29 mouse cellular contexts compared by ENCODE assay signal in the genomic region with DNA sequence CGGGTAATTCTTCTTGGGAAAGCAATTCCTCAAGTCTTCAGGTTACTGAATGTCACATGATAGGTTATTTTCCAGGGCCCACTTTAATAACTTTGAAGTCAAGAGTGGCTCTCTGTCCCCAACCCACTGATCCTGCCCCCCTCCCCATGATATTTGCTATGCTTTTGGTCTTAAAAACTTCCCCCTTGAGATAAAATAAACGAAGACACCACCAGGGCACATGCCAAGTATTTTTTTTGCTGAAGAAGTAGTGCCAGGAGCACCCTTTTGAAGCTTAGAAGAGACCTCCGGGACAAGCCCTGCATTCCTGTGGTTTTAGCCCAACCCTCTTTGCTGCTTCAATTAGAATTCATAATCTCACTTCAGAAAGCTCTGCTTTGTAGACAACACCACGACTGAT.
A peak's percentile ranks its signal among the peaks of the same experiment; 100 is the strongest.
DNase-seq lines count a peak whose midpoint lies in the region; ATAC-seq and TF ChIP-seq lines count a peak whose summit lies in the region.
"Had no signal": no experiment of that assay in that cellular context is flagged by ENCODE, and none has a peak within 500 bp of the region (broad histone marks: within the 10 kb centered on the region; RNA-seq: fewer than 3 reads in every experiment).

No protein-coding gene starts in this region.

- H3K4me3 ChIP-seq in embryonic facial prominence, embryonic 11.5 days (ENCODE audit: low read depth, low read length), result no peak overlapping the region
- H3K4me3 ChIP-seq in embryonic facial prominence, embryonic 10.5 days, result no peak overlapping the region
- H3K4me3 ChIP-seq in C2C12 (ENCODE audit: insufficient read depth, poor library complexity, severe bottlenecking), result no peak overlapping the region
- H3K4me3 ChIP-seq in embryonic fibroblast, embryonic 13.5 days (ENCODE audit: insufficient read depth, low read length), result no peak overlapping the region
- no peak overlapping the region for H3K4me3 ChIP-seq in hindbrain, embryonic 14.5 days (replicated peaks; ENCODE audit: low read length)
- no peak overlapping the region for H3K4me3 ChIP-seq in stomach, postnatal 0 days (ENCODE audit: low read depth, low read length)
- H3K4me3 ChIP-seq: embryonic facial prominence, embryonic 12.5 days; forebrain, embryonic 12.5 days; hindbrain, embryonic 10.5 days; neural tube, embryonic 15.5 days had no signal

- no peaks in the 10 kb centered on the region for H3K79me3 ChIP-seq in C2C12 (ENCODE audit: low read depth)

- no peaks in the 10 kb centered on the region for H3K4me1 ChIP-seq in embryonic facial prominence, embryonic 11.5 days (ENCODE audit: control insufficient read depth, insufficient read depth, low read length)
- H3K4me1 ChIP-seq in embryonic facial prominence, embryonic 10.5 days, result no peaks in the 10 kb centered on the region
- peaks cover 12% of the 10 kb centered on the region for H3K4me1 ChIP-seq in embryonic fibroblast, embryonic 13.5 days (ENCODE audit: control insufficient read depth, insufficient read depth, low read length)
- no peaks in the 10 kb centered on the region for H3K4me1 ChIP-seq in hindbrain, embryonic 14.5 days (replicated peaks; ENCODE audit: control insufficient read depth, insufficient read depth, low read length)
- H3K4me1 ChIP-seq in stomach, postnatal 0 days (replicated peaks; ENCODE audit: control insufficient read depth, insufficient read depth), result no peaks in the 10 kb centered on the region
- H3K4me1 ChIP-seq: embryonic facial prominence, embryonic 12.5 days; forebrain, embryonic 12.5 days; hindbrain, embryonic 10.5 days; neural tube, embryonic 15.5 days had no signal

- no peaks in the 10 kb centered on the region for H3K36me3 ChIP-seq in embryonic facial prominence, embryonic 11.5 days (replicated peaks; ENCODE audit: control insufficient read depth, insufficient read depth, low read depth, low read length)
- no peaks in the 10 kb centered on the region for H3K36me3 ChIP-seq in embryonic facial prominence, embryonic 10.5 days (replicated peaks)
- no peaks in the 10 kb centered on the region for H3K36me3 ChIP-seq in C2C12 (ENCODE audit: control insufficient read depth, insufficient read depth)
- no peaks in the 10 kb centered on the region for H3K36me3 ChIP-seq in hindbrain, embryonic 14.5 days (replicated peaks; ENCODE audit: control insufficient read depth, insufficient read depth)
- no peaks in the 10 kb centered on the region for H3K36me3 ChIP-seq in stomach, postnatal 0 days (ENCODE audit: control insufficient read depth, insufficient read depth, low read length)
- H3K36me3 ChIP-seq: embryonic facial prominence, embryonic 12.5 days; forebrain, embryonic 12.5 days; G1E; hindbrain, embryonic 10.5 days; neural tube, embryonic 15.5 days had no signal

- DNase-seq in embryonic facial prominence, embryonic 11.5 days (ENCODE audit: low spot score), result peak; percentile 13
- no peak for DNase-seq in embryonic facial prominence, embryonic 10.5 days (ENCODE audit: low spot score)
- DNase-seq in lung, postnatal 14 days, result peak; percentile 19
- no peak for DNase-seq in hindbrain, embryonic 14.5 days (ENCODE audit: low spot score)
- no peak for DNase-seq in stomach, postnatal 0 days (ENCODE audit: low spot score)
- no peak for DNase-seq in cerebellum, adult 9-10 months
- DNase-seq: adrenal gland, postnatal 25 days; cerebellum, adult 18-20 months; cerebellum, postnatal 14 days; gastrocnemius, postnatal 10 days; heart, postnatal 14 days; kidney, adult 18-20 months; layer of hippocampus, postnatal 36 days; liver; midbrain, embryonic 14.5 days; right cerebral cortex, postnatal 25 days; thymus, adult 2 months; thymus, postnatal 36 days had no signal

- 51% methylated on average over 4 of the region's 4 CpGs for WGBS in embryonic facial prominence, embryonic 11.5 days
- WGBS in embryonic facial prominence, embryonic 10.5 days, result 54% methylated on average over 4 of the region's 4 CpGs
- WGBS in hindbrain, embryonic 14.5 days, result 72% methylated on average over 4 of the region's 4 CpGs
- 36% methylated on average over 4 of the region's 4 CpGs for WGBS in stomach, postnatal 0 days

- no peak for TF ChIP-seq CTCF in C2C12 (IDR thresholded peaks at IDR 0.05; ENCODE audit: control insufficient read depth, insufficient read depth, insufficient read length)
- no peak for TF ChIP-seq CTCF in embryonic fibroblast, embryonic 13.5 days (IDR thresholded peaks at IDR 0.05; ENCODE audit: borderline replicate concordance, insufficient read depth, low read length)
- no peak for TF ChIP-seq CTCF in stomach, postnatal 0 days (IDR thresholded peaks at IDR 0.05; ENCODE audit: low read depth)

- H3K9me3 ChIP-seq in embryonic facial prominence, embryonic 11.5 days (replicated peaks; ENCODE audit: control insufficient read depth, low read length), result no peaks in the 10 kb centered on the region
- no peaks in the 10 kb centered on the region for H3K9me3 ChIP-seq in embryonic facial prominence, embryonic 10.5 days
- H3K9me3 ChIP-seq in hindbrain, embryonic 14.5 days (ENCODE audit: control insufficient read depth, low read length), result no peaks in the 10 kb centered on the region
- H3K9me3 ChIP-seq in stomach, postnatal 0 days (ENCODE audit: control insufficient read depth, low read length), result no peaks in the 10 kb centered on the region
- H3K9me3 ChIP-seq: embryonic facial prominence, embryonic 12.5 days; forebrain, embryonic 12.5 days; G1E; hindbrain, embryonic 10.5 days; neural tube, embryonic 15.5 days had no signal

- H3ac ChIP-seq in C2C12 (ENCODE audit: control insufficient read depth, insufficient read length, low read depth), result no peak overlapping the region

- no peaks in the 10 kb centered on the region for H3K79me2 ChIP-seq in C2C12 (ENCODE audit: control insufficient read depth, insufficient read depth)

- no peak for TF ChIP-seq POLR2A in embryonic fibroblast, embryonic 13.5 days (IDR thresholded peaks at IDR 0.05; ENCODE audit: low read depth, low read length)

- no peak for ATAC-seq in embryonic facial prominence, embryonic 11.5 days (replicated peaks; ENCODE audit: insufficient number of reproducible peaks, low FRiP score, low TSS enrichment, low read depth)
- no peak for ATAC-seq in hindbrain, embryonic 14.5 days (ENCODE audit: low FRiP score)
- no peak for ATAC-seq in stomach, postnatal 0 days (ENCODE audit: low FRiP score, low TSS enrichment)
- ATAC-seq: hindbrain, embryonic 16.5 days had no signal

- no peaks in the 10 kb centered on the region for H3K27me3 ChIP-seq in embryonic facial prominence, embryonic 11.5 days (ENCODE audit: control insufficient read depth, insufficient read depth, low read length)
- H3K27me3 ChIP-seq in embryonic facial prominence, embryonic 10.5 days (replicated peaks; ENCODE audit: low read depth, poor library complexity, severe bottlenecking), result no peaks in the 10 kb centered on the region
- no peaks in the 10 kb centered on the region for H3K27me3 ChIP-seq in C2C12 (ENCODE audit: control insufficient read depth, insufficient read depth, insufficient read length)
- no peaks in the 10 kb centered on the region for H3K27me3 ChIP-seq in hindbrain, embryonic 14.5 days (ENCODE audit: control insufficient read depth, insufficient read depth, low read length)
- H3K27me3 ChIP-seq in stomach, postnatal 0 days (ENCODE audit: control insufficient read depth, insufficient read depth, low read length), result no peaks in the 10 kb centered on the region
- H3K27me3 ChIP-seq: embryonic facial prominence, embryonic 12.5 days; forebrain, embryonic 12.5 days; neural tube, embryonic 15.5 days had no signal

- no peak overlapping the region for H3K9ac ChIP-seq in embryonic facial prominence, embryonic 11.5 days (replicated peaks; ENCODE audit: low read length)
- no peak overlapping the region for H3K9ac ChIP-seq in hindbrain, embryonic 14.5 days
- no peak overlapping the region for H3K9ac ChIP-seq in stomach, postnatal 0 days (ENCODE audit: low read length)
- H3K9ac ChIP-seq: embryonic facial prominence, embryonic 12.5 days; forebrain, embryonic 12.5 days; forebrain, postnatal 0 days; liver, embryonic 14.5 days; neural tube, embryonic 15.5 days had no signal

- H3K4me2 ChIP-seq in embryonic facial prominence, embryonic 11.5 days (ENCODE audit: low read depth, low read length), result no peak overlapping the region
- H3K4me2 ChIP-seq in hindbrain, embryonic 14.5 days (replicated peaks), result no peak overlapping the region
- no peak overlapping the region for H3K4me2 ChIP-seq in stomach, postnatal 0 days (replicated peaks; ENCODE audit: low read depth)
- H3K4me2 ChIP-seq: embryonic facial prominence, embryonic 12.5 days; forebrain, embryonic 12.5 days; neural tube, embryonic 15.5 days had no signal

- no peak for TF ChIP-seq EP300 in stomach, postnatal 0 days (optimal IDR thresholded peaks at IDR 0.05)

- H3K27ac ChIP-seq in embryonic facial prominence, embryonic 11.5 days (replicated peaks; ENCODE audit: low read depth, low read length), result no peak overlapping the region
- H3K27ac ChIP-seq in embryonic facial prominence, embryonic 10.5 days (replicated peaks), result no peak overlapping the region
- peak overlapping the region; percentile 100 for H3K27ac ChIP-seq in embryonic fibroblast, embryonic 13.5 days (ENCODE audit: insufficient read depth, low read length)
- H3K27ac ChIP-seq in hindbrain, embryonic 14.5 days, result no peak overlapping the region
- no peak overlapping the region for H3K27ac ChIP-seq in stomach, postnatal 0 days (replicated peaks)
- H3K27ac ChIP-seq: embryonic facial prominence, embryonic 12.5 days; forebrain, embryonic 12.5 days; hindbrain, embryonic 10.5 days; liver, embryonic 14.5 days; macrophage; neural tube, embryonic 15.5 days had no signal

TF ChIP-seq in C2C12, 6 proteins besides CTCF, POLR2A, EP300 and RAD21:
- TF ChIP-seq USF1 (IDR thresholded peaks at IDR 0.05; ENCODE audit: low read depth) (peak; percentile 24), FOSL1 (IDR thresholded peaks at IDR 0.05; ENCODE audit: insufficient read depth, low read length, poor library complexity, severe bottlenecking) (no peak)

Comparison
In these comparisons a context has a peak if more than half of its experiments do, and no peak if none do; other contexts are left out.
1. DNase-seq: peak in embryonic facial prominence, embryonic 11.5 days (single experiment) and lung, postnatal 14 days (single experiment); none in embryonic facial prominence, embryonic 10.5 days (single experiment), hindbrain, embryonic 14.5 days (single experiment), stomach, postnatal 0 days (single experiment) and cerebellum, adult 9-10 months (single experiment).